ENCODE assay signal across 15 mouse cellular contexts in the genomic region with DNA sequence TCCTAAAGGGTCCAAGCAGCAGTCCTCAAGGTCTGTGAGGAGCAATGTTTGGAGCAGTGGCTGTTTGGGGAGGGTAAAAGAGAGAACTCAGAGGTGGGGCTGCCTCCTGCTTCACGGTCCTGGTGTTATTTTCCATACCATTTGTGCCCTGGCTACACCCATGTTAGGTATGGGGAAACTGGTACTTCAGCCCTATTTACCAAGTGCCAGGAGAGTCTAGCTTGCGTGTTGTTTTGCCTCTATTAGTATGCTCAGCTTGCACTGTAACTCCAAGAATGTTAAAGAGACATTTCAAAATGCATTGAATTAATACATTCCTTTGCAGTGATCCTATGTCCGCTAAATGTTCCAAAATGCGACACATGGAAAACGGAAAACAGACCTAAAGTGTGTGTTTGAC. TPM values are rescaled to one million over a fixed set of nuclear protein-coding genes. Genes with fewer than 3 reads are reported as not detected.
DNase-seq lines count a peak whose midpoint lies in the region; ATAC-seq and TF ChIP-seq lines count a peak whose summit lies in the region.
"Had no signal": no experiment of that assay in that cellular context is flagged by ENCODE, and none has a peak within 500 bp of the region (broad histone marks: within the 10 kb centered on the region; RNA-seq: fewer than 3 reads in every experiment).

No protein-coding gene starts in this region.

- TF ChIP-seq CTCF in stomach, postnatal 0 days (IDR thresholded peaks at IDR 0.05; ENCODE audit: low read depth), result no peak

- H3K27ac ChIP-seq in lung, embryonic 16.5 days (ENCODE audit: low read length), result peak overlapping the region; percentile 40; the same call in 1 of the 2 replicates
- peak overlapping the region; percentile 65 for H3K27ac ChIP-seq in embryonic facial prominence, embryonic 15.5 days (replicated peaks)
- H3K27ac ChIP-seq in stomach, postnatal 0 days (replicated peaks), result peak overlapping the region; percentile 69
- H3K27ac ChIP-seq: forebrain, embryonic 12.5 days; hindbrain, embryonic 12.5 days had no signal

- WGBS in lung, embryonic 16.5 days, result 62% methylated on average over 5 of the region's 5 CpGs
- WGBS in embryonic facial prominence, embryonic 15.5 days, result 39% methylated on average over 5 of the region's 5 CpGs
- WGBS in stomach, postnatal 0 days, result 48% methylated on average over 5 of the region's 5 CpGs

- H3K4me3 ChIP-seq in lung, embryonic 16.5 days (ENCODE audit: low read length), result no peak overlapping the region
- no peak overlapping the region for H3K4me3 ChIP-seq in embryonic facial prominence, embryonic 15.5 days (replicated peaks)
- no peak overlapping the region for H3K4me3 ChIP-seq in stomach, postnatal 0 days (ENCODE audit: low read depth, low read length)
- H3K4me3 ChIP-seq: forebrain, embryonic 12.5 days; heart, embryonic 10.5 days; hindbrain, embryonic 12.5 days had no signal

- ATAC-seq in lung, embryonic 16.5 days (ENCODE audit: low read depth), result peak; percentile 72
- no peak for ATAC-seq in embryonic facial prominence, embryonic 15.5 days (ENCODE audit: insufficient number of reproducible peaks, low FRiP score, low TSS enrichment, low read depth)
- ATAC-seq in stomach, postnatal 0 days (ENCODE audit: low FRiP score, low TSS enrichment), result peak; percentile 37; the same call in 1 of the 2 replicates
- ATAC-seq: forebrain, embryonic 16.5 days; hindbrain, embryonic 16.5 days had no signal

- no peaks in the 10 kb centered on the region for H3K36me3 ChIP-seq in lung, embryonic 16.5 days (ENCODE audit: control insufficient read depth, insufficient read depth, low read length)
- no peaks in the 10 kb centered on the region for H3K36me3 ChIP-seq in embryonic facial prominence, embryonic 15.5 days
- no peaks in the 10 kb centered on the region for H3K36me3 ChIP-seq in stomach, postnatal 0 days (ENCODE audit: control insufficient read depth, insufficient read depth, low read length)
- H3K36me3 ChIP-seq: forebrain, embryonic 12.5 days; heart, embryonic 10.5 days; hindbrain, embryonic 12.5 days had no signal

- TF ChIP-seq EP300 in stomach, postnatal 0 days (optimal IDR thresholded peaks at IDR 0.05), result no peak

- no peak overlapping the region for H3K9ac ChIP-seq in lung, embryonic 16.5 days (ENCODE audit: low read length)
- no peak overlapping the region for H3K9ac ChIP-seq in embryonic facial prominence, embryonic 15.5 days
- H3K9ac ChIP-seq in stomach, postnatal 0 days (ENCODE audit: low read length), result no peak overlapping the region
- H3K9ac ChIP-seq: forebrain, embryonic 12.5 days; hindbrain, embryonic 12.5 days had no signal

- DNase-seq in lung, postnatal 10 days, result no peak
- DNase-seq in 3T3-L1 (ENCODE audit: low read depth, low spot score), result peak; percentile 42
- no peak for DNase-seq in stomach, postnatal 0 days (ENCODE audit: low spot score)
- DNase-seq in right cerebral cortex, adult 2 months (ENCODE audit: low spot score in 2 of 2), result no peak
- DNase-seq: cerebellum, adult 11 months; cerebellum, adult 9-10 months; cerebellum, postnatal 36 days; gastrocnemius, postnatal 10 days had no signal

- H3K9me3 ChIP-seq in lung, embryonic 16.5 days (ENCODE audit: control insufficient read depth, low read length), result no peaks in the 10 kb centered on the region
- no peaks in the 10 kb centered on the region for H3K9me3 ChIP-seq in embryonic facial prominence, embryonic 15.5 days (replicated peaks)
- H3K9me3 ChIP-seq in stomach, postnatal 0 days (ENCODE audit: control insufficient read depth, low read length), result no peaks in the 10 kb centered on the region
- H3K9me3 ChIP-seq: forebrain, embryonic 12.5 days; heart, embryonic 10.5 days; hindbrain, embryonic 12.5 days had no signal

- H3K4me2 ChIP-seq in lung, embryonic 16.5 days (ENCODE audit: low read depth, low read length), result no peak overlapping the region
- no peak overlapping the region for H3K4me2 ChIP-seq in embryonic facial prominence, embryonic 15.5 days (replicated peaks)
- H3K4me2 ChIP-seq in stomach, postnatal 0 days (replicated peaks; ENCODE audit: low read depth), result no peak overlapping the region
- H3K4me2 ChIP-seq: forebrain, embryonic 12.5 days; hindbrain, embryonic 12.5 days had no signal

- H3K27me3 ChIP-seq in lung, embryonic 16.5 days (ENCODE audit: control insufficient read depth, insufficient read depth, low read depth, low read length), result no peaks in the 10 kb centered on the region
- H3K27me3 ChIP-seq in embryonic facial prominence, embryonic 15.5 days, result no peaks in the 10 kb centered on the region
- no peaks in the 10 kb centered on the region for H3K27me3 ChIP-seq in stomach, postnatal 0 days (ENCODE audit: control insufficient read depth, insufficient read depth, low read length)
- H3K27me3 ChIP-seq: forebrain, embryonic 12.5 days; hindbrain, embryonic 12.5 days had no signal

- H3K4me1 ChIP-seq in lung, embryonic 16.5 days (replicated peaks; ENCODE audit: control insufficient read depth, insufficient read depth, low read length), result no peaks in the 10 kb centered on the region
- peaks cover 6% of the 10 kb centered on the region; the same call in 1 of the 2 replicates for H3K4me1 ChIP-seq in embryonic facial prominence, embryonic 15.5 days
- H3K4me1 ChIP-seq in stomach, postnatal 0 days (replicated peaks; ENCODE audit: control insufficient read depth, insufficient read depth), result peaks cover 3% of the 10 kb centered on the region; the same call in 1 of the 2 replicates
- H3K4me1 ChIP-seq: forebrain, embryonic 12.5 days; hindbrain, embryonic 12.5 days had no signal

RNA-seq across cellular contexts. Expression of gene Plb1, which starts 41.2 kb away (rescaled TPM):
- polyA plus RNA-seq in lung, embryonic 16.5 days (2015; fragmentation: Nextera tagmentation; extraction: Ambion mirVana), result 18.1 and 24.0 TPM in 2 replicates
- 2.5 and 4.7 TPM in 2 replicates for polyA plus RNA-seq in embryonic facial prominence, embryonic 15.5 days (2015; fragmentation: Nextera tagmentation; extraction: Ambion mirVana)
- polyA plus RNA-seq in stomach, postnatal 0 days (2015; fragmentation: Nextera tagmentation; extraction: Ambion mirVana), result 14.1 and 14.6 TPM in 2 replicates

RNA-seq across cellular contexts. Expression of gene Fosl2, which starts 55.7 kb away (rescaled TPM):
- polyA plus RNA-seq in lung, embryonic 16.5 days (2015; fragmentation: Nextera tagmentation; extraction: Ambion mirVana), result 3.4 and 4.7 TPM in 2 replicates
- 12.5 and 14.0 TPM in 2 replicates for polyA plus RNA-seq in embryonic facial prominence, embryonic 15.5 days (2015; fragmentation: Nextera tagmentation; extraction: Ambion mirVana)
- 10.5 and 11.7 TPM in 2 replicates for polyA plus RNA-seq in stomach, postnatal 0 days (2015; fragmentation: Nextera tagmentation; extraction: Ambion mirVana)
